Mouse (Mus musculus) layer of hippocampus, postnatal 36 days (tissue): ENCODE data around the gene Wars. TPM values are rescaled to one million over a fixed set of nuclear protein-coding genes. Genes with fewer than 3 reads are reported as not detected.

Experiments used
- DNase-seq, 2 experiments: peaks; one replicate each; pipeline ENCODE4 v3.0.0; 2022
- total RNA-seq, 2 experiments: library from RNA; stranded (reverse); gene quantifications; 2 replicates each; pipeline ENCODE4 v1.2.3; 2021

The Wars gene
- total RNA-seq, 2 experiments from 2014 or later: 83.6 to 85.6 TPM

DNA sequence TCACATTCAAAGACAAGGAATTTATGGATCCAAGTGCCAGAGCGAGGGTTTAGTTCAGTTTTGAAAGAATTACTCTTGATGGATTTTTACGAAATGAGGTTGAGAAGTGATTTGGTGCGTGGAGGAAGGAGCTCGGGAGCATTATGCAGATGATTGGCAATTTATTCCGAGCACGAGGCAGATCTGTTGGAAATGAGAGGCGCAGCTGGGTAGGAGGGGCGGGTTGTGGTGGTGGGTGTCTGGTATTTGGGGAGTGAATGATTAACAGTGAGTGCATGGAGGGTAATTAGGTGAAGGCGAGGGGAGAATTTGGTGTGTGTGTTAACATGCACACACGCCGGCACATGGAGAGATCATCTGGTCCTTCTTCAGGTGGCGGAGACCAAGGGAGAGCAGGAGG, 12.4 kb upstream of the Wars start:
- peak in 1 of 2 experiments; percentile 24 for DNase-seq

DNA sequence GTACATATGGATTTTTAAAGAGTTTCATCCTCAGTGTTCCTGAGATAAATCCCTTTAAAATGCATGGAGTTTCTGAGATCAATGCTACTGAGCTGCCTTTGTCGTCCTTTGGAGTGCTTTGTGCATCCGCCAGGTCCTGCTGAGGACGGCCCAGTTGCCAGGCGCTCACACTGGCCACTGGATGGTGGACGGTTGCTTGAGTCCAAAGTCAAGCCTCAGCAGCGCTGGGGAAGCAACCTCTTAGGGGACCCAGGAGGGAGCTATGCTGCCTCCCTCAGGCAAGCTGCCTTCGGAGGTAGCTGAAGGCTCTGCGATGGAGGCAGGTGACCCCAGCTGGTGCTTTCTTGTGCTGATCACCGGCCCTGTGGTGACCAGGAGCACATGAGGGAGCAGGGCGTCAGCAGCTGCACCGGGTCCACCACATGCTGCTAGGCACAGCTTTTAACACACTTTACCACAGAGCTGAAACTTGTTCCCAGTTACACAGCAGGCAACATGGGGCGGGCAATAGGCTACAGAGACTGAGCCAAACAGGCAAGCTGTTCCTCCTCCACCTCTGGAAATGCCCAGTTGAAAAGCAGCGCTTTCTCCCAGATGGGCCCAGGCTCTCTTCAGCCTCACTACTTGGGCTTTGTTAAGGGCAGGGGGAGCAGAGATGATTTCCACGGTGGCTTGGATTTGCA, 11.8 kb upstream of the Wars start:
- no peak for DNase-seq

DNA sequence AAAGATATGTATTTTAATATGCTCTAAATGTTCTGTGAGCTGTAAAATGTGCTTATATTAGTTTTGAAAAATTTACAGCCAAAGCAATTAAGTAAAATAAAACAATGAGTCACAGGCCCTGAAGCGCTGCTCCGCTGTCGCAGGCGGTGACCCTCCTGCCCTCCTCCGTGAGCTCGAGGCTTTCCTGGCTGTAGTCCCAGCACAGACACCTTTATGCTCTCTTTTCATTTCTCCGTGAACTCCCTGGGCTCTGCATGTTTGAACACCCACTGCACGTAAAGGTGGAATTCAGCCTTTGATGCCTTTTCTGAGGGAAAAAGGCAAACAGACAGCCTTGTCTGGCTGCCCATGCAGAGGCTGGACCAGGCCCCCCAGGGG, 10.3 kb upstream of the Wars start:
- no peak for DNase-seq

DNA sequence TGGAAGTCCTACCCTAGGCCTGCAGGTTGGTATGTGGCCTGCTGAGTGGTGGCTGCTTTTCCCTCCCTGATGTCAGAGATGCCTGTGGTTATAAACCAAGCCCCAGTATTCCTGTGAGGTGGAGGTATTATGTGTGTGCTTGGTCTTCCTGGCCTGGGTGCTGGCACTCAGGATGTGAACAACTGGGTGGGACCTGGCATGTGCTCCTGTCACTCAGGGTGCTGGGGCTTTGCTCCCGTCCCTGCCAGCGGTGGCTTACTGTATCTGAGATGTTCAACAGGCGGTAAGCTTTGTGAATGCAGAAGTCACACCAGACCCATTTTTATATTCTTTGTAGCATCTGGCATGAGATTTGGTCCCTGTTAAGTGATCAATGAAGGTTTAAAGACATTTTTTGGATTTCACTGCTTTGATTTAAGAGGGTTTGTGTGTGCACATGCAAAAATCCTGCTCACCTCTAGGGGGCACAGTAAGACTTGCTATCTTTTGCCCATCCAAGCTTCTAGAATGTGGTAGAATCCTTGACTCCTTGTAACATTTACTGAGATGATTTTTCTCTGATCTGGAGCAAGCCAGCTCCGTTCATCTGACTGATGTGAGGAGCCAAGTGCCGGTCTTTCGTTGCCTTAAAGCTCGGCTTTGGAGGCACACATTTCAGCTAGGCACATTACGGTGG, 9.8 kb upstream of the Wars start:
- DNase-seq: peak in 1 of 2 experiments; percentile 76

DNA sequence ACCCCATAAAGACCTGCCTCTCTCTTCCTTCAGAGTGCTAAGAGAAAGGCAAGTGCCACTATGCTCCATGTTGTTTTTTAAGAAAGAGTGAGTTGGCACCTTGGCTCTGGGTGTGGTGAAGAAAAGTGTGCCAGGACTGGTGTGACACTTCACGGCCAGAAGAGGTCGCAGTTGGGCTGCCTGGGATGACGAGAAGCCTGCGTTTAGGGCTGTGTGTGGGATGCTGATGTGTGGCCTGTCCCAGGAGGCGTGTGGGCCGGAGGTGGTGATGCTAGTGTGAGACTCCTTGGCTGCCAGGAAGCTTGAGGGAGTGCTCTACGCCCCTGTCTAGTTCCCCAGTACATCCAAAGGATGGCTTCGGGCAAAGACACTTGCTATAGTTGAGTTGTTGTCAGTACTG, 9.0 kb upstream of the Wars start:
- peak; percentile 62 to 67 for DNase-seq

DNA sequence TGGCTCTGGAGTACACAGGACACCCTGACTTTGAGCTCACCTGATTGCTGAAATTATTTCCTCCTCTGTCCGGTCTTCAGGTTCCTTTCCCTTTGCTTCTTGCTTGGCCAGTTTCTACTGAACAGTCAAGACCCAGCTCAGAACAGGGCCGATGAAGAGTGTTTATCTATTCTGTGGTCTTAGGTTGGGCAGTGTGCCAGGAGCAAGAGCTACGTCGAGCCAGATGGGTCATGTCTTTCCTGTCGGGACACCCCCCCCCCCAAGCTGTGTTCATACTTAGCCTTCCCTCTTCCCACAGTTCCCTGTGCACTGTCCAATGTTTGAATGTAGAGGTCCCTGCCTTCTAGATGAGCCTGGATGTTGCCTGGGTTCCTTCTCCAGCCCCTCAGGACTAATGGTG, 7.4 kb upstream of the Wars start:
- DNase-seq: no peak

DNA sequence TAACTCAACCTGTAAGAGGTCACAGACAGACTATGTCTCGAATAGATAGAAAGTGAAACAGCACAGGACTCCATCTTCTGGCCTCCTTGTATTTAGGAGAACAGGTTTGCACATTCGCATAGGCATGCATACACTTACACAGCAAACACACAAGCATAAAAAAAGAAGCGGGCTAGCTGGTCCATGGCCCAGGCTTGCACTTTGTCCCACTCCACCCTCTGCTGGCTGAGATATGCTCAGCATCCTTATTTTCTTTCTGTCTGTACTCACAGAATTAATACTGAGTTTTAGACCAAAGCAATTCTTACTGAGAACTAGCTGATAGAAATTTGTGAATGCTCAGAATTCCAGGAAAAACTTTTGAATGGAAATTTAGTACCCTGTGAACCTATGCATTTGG, 2.0 kb upstream of the Wars start:
- DNase-seq: no peak

DNA sequence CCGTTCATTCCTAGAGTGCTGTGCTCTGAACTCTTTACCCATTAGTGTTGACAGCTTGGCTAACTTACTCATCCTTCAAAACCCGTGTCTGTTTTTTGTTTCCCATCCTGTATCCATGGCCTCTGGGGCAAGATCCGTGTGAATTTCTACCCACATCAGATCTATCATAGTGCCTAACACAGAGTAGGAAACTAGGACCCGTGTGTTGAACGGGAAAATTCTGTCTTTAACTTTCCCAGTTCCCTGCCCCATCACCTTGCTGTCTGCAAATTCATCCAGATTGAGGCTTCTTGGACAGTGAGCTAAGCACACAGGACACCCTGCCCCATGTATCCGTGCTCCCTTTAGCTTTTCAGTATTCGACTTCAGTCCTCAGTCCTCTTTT, 450 bp upstream of the Wars start:
- DNase-seq: no peak

DNA sequence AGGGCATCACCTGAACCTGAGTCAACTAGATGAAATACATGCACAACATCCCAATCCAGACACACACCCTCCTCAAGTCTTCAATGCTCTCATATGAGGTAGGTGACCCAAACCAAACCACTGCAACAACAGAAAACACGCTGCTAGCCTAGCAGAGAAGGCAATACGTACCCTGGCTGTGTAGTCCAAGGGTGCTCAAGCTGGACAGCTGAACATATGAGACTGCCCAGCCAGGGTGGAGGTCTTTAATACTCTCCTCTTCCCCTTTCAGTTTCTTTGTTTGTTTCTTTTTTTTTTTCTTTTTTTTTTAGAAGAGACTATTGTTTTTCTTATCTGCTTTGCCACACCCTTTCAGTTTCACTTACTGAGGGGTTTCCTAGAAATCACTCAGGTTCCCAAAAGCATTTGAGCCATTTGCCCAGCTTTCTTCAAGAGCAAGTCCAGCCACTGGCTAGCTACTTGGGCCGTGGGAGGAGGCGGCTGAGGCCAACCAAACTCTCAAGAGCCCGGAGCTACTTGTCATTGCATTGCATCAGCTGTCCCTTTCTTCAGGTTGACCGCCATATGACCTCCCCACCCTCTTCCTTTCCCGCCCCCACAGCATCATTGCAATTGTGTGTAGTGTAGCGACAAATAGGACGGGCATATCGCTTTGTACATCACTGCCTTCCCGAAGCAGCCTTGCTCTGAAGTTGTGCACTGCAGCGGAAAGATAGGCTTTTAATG, 822 bp downstream of the Wars start, which contains the start of gene Wdr25:
Gene Wdr25 (plus strand): TSS at position 643 of the 726 bp plus-strand sequence.
- no peak for DNase-seq

DNA sequence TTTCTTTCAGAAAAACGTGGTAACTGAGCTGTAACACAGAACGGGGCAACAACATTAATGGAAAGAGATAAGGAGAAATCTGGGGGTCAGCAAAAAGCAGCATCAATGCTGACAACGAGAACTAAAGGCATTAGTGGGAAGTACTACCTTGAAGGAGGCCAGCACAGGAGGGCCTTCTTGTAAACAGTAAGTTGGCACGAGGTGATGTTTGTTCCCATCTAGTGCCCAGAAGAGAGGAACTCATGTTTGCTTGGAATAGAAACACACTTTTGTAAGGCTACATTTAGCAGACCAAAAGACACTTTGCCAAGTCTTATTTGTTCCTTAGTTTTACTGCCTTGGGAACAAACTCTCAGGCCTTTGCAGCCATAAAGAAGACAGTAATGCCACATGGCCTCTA, 5.3 kb downstream of the Wars start:
- no peak for DNase-seq

DNA sequence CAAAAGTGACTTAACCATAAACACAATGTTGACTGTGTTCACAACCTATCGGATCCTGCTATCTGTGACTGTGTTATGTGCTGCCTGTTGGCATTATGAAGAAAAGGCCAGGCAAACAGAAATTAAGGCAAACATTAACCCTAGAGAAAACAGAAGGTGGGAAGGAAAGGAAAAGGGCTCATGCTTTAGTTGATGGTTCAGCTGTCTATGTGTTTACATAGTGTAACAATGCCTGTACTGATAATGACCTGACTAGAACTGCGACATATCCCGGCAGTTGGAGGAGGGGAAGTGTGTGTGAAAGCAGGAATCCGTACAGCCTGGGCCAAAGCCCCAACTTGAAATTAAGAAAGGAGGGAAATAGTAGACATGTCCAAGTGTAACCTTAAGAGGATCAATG, 6.9 kb downstream of the Wars start:
- no peak for DNase-seq

DNA sequence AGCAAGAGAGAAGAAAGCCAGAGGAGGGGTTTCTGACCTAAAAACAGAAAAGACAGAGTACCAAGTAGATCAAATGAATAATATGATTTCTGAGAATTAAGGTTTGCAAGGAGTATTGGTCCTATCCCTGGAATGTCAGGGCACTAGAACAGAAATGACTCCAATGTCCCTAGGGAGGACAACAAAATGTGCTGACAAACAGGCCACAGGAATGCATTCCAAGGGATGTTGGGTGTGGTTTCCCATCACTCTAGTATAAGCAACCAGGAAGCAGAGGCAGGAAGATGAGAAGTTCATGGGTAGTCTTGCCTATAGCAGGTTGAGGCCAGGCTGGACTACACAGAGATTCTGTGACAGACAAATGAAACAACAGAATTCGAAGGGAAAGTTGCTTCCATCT, 8.1 kb downstream of the Wars start:
- no peak for DNase-seq

DNA sequence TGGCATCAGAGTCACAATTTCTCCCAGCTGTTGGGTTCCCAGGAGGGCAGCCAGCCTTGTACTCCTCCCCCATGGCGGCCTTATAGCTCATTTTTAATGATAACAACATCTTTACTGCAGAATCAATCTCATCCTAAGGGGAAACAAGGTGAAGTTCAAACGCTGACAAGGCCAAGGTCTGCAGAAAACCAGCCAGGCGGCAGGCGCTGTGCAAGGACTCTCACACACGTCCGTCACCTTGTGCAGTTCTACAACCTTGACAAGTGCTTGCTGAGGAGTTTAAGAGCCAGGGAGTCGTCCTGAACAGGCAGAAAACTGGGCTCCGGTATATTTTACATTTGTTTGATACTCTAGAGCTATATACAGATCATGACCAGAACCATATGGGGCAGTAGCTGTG, 11.2 kb downstream of the Wars start:
- no peak for DNase-seq

DNA sequence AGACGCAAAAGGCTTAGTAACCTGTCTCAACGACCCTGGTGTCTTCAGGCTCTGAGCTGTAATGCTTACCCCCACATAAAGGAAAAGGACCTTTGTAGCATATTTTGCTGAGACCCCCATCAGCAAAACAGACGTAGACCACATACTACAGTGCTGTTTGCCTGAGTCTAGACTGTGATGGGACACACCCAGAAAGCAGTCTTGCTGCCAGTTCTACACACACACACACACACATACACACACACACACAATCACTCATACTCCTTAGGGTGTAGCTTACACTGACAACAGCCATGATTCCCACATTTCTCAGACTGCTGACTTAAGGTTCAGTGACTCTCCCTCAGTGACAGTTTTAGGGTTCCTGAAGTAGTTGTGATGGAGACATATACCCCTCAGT, 12.8 kb downstream of the Wars start:
- no peak for DNase-seq

DNA sequence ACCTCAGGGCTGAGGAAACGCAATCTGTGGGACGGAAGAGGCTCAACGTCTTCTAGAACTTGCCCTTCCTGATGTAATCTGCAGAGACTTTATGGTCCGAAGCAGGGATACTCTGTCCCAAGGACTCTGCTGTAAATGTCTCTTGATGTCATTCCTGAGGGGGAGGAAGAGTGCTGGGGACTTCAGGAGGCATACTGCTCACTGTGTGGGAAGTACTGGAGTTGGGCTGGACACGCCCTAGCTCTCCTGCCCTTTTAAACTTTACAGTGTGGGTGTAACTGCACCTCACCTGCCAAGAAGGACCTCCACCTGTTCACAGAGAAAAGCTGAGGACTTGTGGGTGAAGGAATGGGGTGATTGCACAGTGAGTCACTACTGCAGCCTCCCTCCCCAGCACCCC, 13.4 kb downstream of the Wars start:
- no peak for DNase-seq

DNA sequence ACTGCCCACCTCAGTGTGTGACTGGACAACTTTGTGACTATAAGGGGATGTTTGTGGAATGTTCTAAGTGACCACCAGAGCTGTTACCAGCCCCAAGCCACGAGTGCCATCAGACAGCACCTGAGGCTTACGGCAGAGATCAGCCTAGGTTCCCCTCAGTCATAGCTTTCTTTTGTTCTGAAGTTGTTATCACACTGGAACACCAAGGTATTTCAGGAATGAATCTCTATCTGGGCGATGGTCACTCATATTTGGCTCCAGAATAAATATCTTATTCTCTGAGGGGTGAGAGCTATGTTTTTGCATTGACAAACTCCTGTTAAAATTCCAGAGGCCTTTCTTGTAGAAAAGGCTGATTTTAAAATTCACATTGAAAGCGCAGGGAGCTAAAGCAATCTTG, 14.8 kb downstream of the Wars start:
- DNase-seq: no peak

DNA sequence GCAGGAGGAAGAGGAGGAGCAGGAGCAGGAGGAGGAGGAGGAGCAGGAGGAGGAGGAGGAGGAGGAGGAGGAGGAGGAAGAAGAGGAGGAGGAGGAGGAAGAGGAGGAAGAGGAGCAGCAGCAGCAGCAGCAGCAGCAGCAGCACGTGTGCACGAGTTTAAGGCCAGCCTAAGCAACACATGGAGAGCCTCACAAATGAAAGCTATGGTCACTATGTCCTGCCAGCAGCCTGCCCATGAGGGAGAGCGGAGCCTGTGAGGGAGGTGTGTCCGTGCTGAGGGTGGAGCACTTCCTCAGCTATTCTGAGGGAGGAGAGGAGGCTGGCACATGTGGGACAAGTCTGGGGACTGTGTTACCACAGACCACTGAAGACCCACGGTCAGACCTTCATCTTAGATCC, 20.9 kb downstream of the Wars start:
- no peak for DNase-seq

DNA sequence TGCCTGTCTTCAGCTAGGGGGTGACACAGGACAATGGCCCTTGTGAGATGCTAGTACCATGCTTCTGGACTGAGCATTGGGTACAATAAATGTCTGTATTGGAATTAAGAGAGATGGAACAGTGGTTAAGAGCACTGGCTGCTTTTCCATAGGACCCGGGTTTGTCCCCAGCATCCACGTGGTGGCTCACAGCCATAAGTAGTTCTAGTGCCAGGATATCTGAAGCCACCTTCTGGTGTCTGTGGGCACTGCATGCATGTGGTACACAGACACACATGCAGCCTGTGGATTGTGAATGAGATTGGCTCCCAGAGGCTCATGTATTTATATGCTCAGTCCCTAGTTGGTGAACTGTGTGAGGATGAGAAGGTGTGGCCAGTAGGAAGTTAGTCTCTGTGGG, 24.4 kb downstream of the Wars start:
- DNase-seq: no peak

DNA sequence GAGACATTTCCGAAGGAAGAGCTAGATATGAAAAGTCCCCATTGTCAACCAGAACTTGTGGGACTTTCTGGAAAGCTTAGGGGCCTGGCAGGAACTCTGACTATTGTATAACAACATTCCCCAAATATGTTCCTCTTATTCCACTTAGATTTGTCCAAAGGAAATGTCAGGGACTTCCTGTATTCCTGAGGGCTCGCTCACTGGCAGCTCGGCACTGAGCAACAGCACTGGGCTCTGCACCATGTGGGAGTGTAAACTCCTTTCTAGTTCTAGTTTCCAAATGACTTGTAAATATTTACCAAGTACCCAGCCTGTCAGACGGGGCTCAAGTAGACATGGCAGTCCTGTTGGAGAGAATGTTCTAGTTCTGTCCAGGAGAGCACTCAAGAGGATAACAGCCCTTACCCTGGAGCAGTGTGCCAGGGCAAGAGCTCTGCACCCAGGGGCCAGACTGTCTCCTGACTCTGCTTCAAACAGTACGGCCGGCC, 28.9 kb downstream of the Wars start:
- DNase-seq: no peak

DNA sequence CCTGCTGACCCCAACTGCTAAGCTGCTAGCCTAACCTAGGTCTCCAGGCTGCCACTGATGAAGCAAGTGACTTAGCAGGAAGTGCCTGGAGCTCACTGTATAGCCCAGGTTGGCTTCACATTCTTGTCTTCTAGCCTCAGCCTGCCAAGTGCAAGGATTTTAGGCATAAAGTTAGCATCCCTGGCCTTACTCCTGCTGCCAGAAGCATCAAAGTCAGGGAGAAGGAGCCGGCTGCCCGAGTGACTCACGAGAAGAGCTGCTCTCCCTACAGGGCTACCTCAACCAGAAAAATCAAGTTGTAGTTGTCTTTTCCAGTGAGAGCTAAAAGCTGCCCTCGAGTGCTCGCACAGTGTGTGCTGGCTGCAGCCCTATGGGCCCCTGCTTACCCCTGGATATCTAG, 35.5 kb downstream of the Wars start:
- DNase-seq: no peak

DNA sequence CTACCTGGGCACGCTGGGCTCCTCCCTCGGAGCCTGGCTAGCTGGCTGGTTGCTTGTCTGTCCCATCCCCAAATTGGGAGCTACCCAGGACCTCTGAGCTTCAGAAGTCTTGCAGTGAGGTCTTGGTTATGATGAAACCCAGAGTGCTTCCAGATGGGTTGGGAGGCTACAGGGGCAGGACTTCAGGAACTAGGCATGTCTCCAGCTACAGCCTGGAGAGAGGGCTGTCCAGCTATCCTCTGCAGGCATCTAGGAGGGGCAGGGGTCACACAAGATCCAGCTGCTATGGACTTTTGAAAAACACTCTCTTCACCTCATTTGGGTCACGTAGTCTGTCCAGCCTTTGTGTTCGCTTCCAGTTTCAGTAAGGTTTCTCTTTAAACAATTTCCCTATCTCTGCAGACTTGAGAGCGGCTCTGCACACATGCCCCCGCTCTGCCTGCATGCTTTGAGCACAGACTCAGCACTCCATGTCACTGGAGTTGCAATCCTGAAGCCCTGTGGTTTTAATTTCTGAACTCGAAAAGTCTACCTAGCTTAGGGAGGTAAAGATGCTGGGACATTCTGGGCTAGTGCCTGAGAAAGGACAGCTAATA, 36.3 kb downstream of the Wars start:
- DNase-seq: no peak

DNA sequence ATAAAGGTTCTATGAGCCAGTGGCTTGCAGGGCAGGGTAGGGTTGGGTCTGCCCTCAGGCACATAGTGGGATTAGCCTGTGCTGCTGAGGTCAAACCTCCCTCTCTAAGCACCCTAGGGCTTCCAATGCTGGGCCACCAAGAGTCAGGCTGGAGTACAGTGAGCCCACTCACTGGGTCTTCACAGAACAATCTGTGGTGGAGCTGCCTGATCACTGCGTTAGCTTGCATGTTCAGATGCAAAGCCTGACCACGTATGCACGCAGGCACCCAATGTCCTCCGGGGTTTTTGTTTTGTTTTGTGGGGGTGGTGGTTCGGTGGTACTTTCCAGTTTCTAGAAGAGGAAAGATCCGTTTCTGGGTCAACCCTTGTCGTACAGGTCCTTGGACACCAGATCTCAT, 36.9 kb downstream of the Wars start:
- no peak for DNase-seq

DNA sequence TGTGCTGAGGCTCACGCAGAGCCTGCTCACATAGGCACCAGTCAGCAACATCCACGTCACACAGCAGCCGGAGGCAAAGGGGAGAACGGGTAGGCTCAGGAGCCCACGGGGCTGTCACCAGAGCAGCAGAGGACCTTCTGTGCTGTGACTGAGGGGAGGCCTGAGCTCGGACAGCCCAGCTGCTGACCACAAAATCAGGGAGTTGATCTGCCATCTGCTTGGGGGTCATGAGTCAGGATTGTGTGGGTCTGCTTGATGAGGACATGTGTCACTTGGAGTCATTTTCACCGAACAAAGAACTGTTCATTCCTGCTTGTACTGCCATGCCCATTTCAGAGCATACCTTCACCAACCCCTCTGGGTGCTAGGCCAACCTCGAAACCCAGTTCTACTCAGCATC, 37.8 kb downstream of the Wars start:
- DNase-seq: no peak
